Mouse (Mus musculus): Measurements from ENCODE around the gene Btbd2. TPM values are rescaled to one million over a fixed set of nuclear protein-coding genes. Genes with fewer than 3 reads are reported as not detected.

Gene Btbd2
- total and polyA plus RNA-seq, 2 experiments from 2014 or later = 36.7 to 92.2 TPM

DNA sequence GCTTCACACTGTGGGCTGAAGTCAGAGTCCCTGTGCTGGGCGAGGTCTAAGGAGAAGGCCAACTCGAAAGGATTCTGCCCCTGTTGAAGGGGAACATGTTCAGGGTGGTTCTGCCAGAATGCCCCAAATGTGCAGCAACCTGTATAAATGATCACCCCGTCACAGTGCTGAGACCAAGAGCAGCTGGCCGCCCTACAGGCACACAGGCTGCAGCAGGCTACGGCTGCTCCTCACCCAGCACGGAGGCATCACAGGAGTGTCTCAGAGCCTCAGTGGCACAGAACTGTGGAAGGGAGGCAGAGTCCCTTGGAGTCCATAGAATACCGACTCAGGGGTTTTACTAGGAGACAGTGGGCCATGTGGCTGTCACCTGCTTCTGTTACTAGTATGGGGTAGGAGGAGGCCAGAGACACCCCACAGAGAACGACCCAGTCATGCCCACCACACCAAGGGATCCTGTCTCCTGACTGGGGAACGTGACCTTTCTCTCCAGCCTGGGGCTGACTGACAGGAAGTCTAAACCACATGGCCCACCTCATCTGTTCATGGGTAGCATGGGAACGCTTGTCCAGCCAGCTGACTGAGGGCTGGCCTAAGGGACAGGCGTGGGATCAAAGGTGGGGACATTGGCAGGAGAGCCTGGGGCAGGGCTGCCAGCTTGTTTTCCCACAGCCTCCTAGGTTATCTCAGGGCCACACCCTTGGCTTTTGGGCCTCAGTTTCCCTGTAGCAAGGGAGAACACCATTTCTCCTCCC, 15.2 kb upstream of the Btbd2 start:
- H3K36me3 ChIP-seq (replicated peaks; ENCODE audit: control insufficient read depth, insufficient read depth, low read length) = peaks cover 48% of the 10 kb centered on the region
- DNase-seq (ENCODE audit: low spot score) = no peak
- no peak overlapping the region for H3K4me3 ChIP-seq (ENCODE audit: low read depth, low read length)

DNA sequence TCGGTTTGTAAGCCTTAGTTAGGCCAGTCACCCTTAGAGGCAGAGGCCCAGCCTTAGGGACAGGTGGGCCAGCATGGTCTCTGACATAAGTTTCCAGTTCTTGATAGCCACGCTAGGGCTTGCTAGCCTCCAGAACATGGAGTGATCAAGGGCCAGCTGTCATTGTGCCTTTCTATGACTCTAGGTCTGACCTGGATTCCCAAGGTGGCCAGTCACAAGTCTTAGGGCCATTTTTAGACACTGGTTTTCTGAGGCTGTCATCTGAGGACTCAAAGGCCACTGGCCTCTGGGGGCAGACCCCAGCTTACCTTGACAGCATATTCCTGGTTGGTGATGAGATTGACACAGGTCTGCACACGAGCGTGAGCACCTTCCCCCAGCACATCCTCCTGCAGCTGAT, 14.4 kb upstream of the Btbd2 start:
- ATAC-seq (ENCODE audit: insufficient read depth, low read depth) (no peak), DNase-seq (ENCODE audit: low spot score) (no peak)
- H3K27me3 ChIP-seq (ENCODE audit: control insufficient read depth, insufficient read depth, low read length) = no peaks in the 10 kb centered on the region
- WGBS = 73% methylated on average over 4 of the region's 4 CpGs
- H3K4me1 ChIP-seq (ENCODE audit: control insufficient read depth, insufficient read depth) = peaks cover 50% of the 10 kb centered on the region
- TF ChIP-seq EP300 (IDR thresholded peaks at IDR 0.05; ENCODE audit: low read depth) (no peak), CTCF (IDR thresholded peaks at IDR 0.05; ENCODE audit: low read depth) (no peak)
- no peaks in the 10 kb centered on the region for H3K9me3 ChIP-seq (replicated peaks; ENCODE audit: control insufficient read depth, low read length)
- H3K36me3 ChIP-seq (replicated peaks; ENCODE audit: control insufficient read depth, insufficient read depth, low read length) = peaks cover 56% of the 10 kb centered on the region
- H3K4me2 ChIP-seq (ENCODE audit: low read depth, low read length) = no peak overlapping the region
- peak overlapping the region; percentile 26 for H3K9ac ChIP-seq (replicated peaks; ENCODE audit: low read depth, low read length)
- H3K4me3 ChIP-seq (ENCODE audit: low read depth, low read length) = no peak overlapping the region
- no peak overlapping the region for H3K27ac ChIP-seq (ENCODE audit: low read depth)

More for the DNA sequence above, 15.2 kb upstream of the Btbd2 start:
- 79% methylated on average over 11 of the region's 11 CpGs for WGBS
- H3K9me3 ChIP-seq (replicated peaks; ENCODE audit: control insufficient read depth, low read length) = no peaks in the 10 kb centered on the region
- H3K27ac ChIP-seq (ENCODE audit: low read depth) = no peak overlapping the region
- peaks cover 53% of the 10 kb centered on the region for H3K4me1 ChIP-seq (ENCODE audit: control insufficient read depth, insufficient read depth)
- H3K9ac ChIP-seq (replicated peaks; ENCODE audit: low read depth, low read length) = peak overlapping the region; percentile 12; the same call in 1 of the 2 replicates
- no peak overlapping the region for H3K4me2 ChIP-seq (ENCODE audit: low read depth, low read length)
- no peak for ATAC-seq (ENCODE audit: insufficient read depth, low read depth)
- no peaks in the 10 kb centered on the region for H3K27me3 ChIP-seq (ENCODE audit: control insufficient read depth, insufficient read depth, low read length)
- no peak for TF ChIP-seq CTCF (IDR thresholded peaks at IDR 0.05; ENCODE audit: low read depth)
- TF ChIP-seq EP300 (IDR thresholded peaks at IDR 0.05; ENCODE audit: low read depth) = no peak

DNA sequence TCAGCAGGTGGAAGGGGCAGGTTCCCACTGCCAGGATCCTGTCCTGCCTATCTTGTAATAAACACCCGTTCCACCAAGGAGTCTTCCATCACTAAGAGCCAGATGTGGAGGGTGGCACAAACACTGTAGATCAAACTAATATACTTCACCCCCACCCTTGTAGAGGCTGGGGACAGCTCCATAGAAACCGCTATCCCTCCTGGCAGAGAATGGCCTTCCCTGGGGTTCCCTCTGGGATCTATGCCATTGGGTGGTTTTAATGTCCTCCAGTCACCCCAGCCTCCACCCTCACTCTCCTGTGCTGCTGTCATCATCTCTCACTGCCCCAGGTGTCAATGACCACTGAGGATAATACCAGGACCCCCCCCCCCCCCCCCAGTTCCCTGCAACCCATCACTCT, 13.7 kb upstream of the Btbd2 start:
- Histone ChIP-seq H3K27me3 (ENCODE audit: control insufficient read depth, insufficient read depth, low read length) (no peaks in the 10 kb centered on the region), H3K4me3 (ENCODE audit: low read depth, low read length) (no peak overlapping the region), H3K9me3 (replicated peaks; ENCODE audit: control insufficient read depth, low read length) (no peaks in the 10 kb centered on the region), H3K9ac (replicated peaks; ENCODE audit: low read depth, low read length) (no peak overlapping the region), H3K4me2 (ENCODE audit: low read depth, low read length) (no peak overlapping the region), H3K4me1 (ENCODE audit: control insufficient read depth, insufficient read depth) (peaks cover 50% of the 10 kb centered on the region), H3K27ac (ENCODE audit: low read depth) (peak overlapping the region; percentile 51), H3K36me3 (replicated peaks; ENCODE audit: control insufficient read depth, insufficient read depth, low read length) (peaks cover 59% of the 10 kb centered on the region)
- DNase-seq (ENCODE audit: low spot score) = no peak
- TF ChIP-seq CTCF (IDR thresholded peaks at IDR 0.05; ENCODE audit: low read depth) = no peak
- TF ChIP-seq EP300 (IDR thresholded peaks at IDR 0.05; ENCODE audit: low read depth) = no peak; the same call in 1 of the 2 replicates
- ATAC-seq (ENCODE audit: insufficient read depth, low read depth) = no peak
- 88% methylated on average over 2 of the region's 2 CpGs for WGBS

DNA sequence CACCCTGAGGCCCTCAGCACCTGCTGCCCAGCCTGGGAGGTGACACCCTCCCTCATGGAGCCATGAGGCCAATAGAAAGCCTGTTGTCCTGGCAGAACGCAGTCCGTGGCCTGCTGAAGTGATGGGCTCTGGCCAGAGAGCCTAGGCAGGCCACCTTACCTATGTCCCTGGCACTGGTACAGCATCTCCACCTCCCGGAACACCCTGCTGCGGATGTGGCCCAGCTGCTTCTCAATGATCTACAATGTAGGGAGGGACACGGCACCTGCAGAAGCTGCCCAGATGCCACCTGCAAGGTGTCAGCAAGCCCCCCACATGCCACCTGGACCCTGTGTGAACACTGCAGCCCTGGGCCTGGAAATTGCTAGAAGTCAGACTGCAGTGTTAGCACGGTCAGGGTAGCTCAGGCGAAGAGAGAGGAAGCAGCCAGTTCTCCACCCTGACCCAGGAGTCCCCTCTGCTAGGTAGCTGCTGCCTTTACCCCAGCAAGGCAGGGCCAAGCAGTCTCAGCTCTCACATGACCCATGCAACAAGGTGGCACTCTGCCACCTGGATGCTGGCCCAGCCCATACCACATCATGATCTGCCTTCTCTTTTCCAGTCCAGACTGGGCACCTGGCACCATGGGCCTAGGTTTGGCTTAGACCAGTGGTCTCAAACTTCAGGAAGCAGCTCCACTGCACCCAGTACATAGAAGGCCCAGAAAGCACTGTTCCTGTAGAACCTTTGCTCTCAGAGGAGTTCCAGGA, 13.0 kb upstream of the Btbd2 start:
- H3K27ac ChIP-seq (ENCODE audit: low read depth) = peak overlapping the region; percentile 51
- DNase-seq (ENCODE audit: low spot score) (peak; percentile 73), ATAC-seq (ENCODE audit: insufficient read depth, low read depth) (peak; percentile 66)
- peaks cover 59% of the 10 kb centered on the region for H3K36me3 ChIP-seq (replicated peaks; ENCODE audit: control insufficient read depth, insufficient read depth, low read length)
- no peak overlapping the region for H3K9ac ChIP-seq (replicated peaks; ENCODE audit: low read depth, low read length)
- no peak overlapping the region for H3K4me2 ChIP-seq (ENCODE audit: low read depth, low read length)
- H3K4me1 ChIP-seq (ENCODE audit: control insufficient read depth, insufficient read depth) = peaks cover 50% of the 10 kb centered on the region
- WGBS = 76% methylated on average over 7 of the region's 7 CpGs
- H3K9me3 ChIP-seq (replicated peaks; ENCODE audit: control insufficient read depth, low read length) = no peaks in the 10 kb centered on the region
- TF ChIP-seq EP300 (IDR thresholded peaks at IDR 0.05; ENCODE audit: low read depth) (no peak; the same call in 1 of the 2 replicates), CTCF (IDR thresholded peaks at IDR 0.05; ENCODE audit: low read depth) (no peak)
- no peak overlapping the region for H3K4me3 ChIP-seq (ENCODE audit: low read depth, low read length)
- no peaks in the 10 kb centered on the region for H3K27me3 ChIP-seq (ENCODE audit: control insufficient read depth, insufficient read depth, low read length)

DNA sequence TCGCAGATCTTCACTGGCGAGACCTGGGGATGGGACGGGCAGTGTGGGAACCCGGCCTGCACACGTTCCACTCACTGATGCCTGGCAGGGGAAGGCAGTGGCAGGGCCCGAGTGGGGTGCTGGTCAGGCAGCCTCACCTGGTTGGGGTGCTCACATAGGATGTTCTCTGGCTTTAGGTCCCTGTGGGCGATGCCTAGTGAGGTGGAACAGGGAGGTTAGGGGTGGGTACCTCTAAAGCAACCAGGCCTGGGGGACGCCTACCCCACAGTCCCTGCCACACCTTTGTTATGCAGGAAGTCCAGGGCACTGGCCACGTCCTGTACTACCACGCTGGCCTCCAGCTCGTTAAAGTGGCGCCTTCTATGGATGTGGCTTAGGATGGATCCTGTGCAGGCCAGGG, 12.1 kb upstream of the Btbd2 start:
- no peak overlapping the region for H3K9ac ChIP-seq (replicated peaks; ENCODE audit: low read depth, low read length)
- no peaks in the 10 kb centered on the region for H3K9me3 ChIP-seq (replicated peaks; ENCODE audit: control insufficient read depth, low read length)
- ATAC-seq (ENCODE audit: insufficient read depth, low read depth) (no peak), DNase-seq (ENCODE audit: low spot score) (no peak)
- peaks cover 59% of the 10 kb centered on the region for H3K36me3 ChIP-seq (replicated peaks; ENCODE audit: control insufficient read depth, insufficient read depth, low read length)
- H3K4me2 ChIP-seq (ENCODE audit: low read depth, low read length) = no peak overlapping the region
- no peak overlapping the region for H3K27ac ChIP-seq (ENCODE audit: low read depth)
- H3K4me3 ChIP-seq (ENCODE audit: low read depth, low read length) = no peak overlapping the region
- TF ChIP-seq CTCF (IDR thresholded peaks at IDR 0.05; ENCODE audit: low read depth) (no peak), EP300 (IDR thresholded peaks at IDR 0.05; ENCODE audit: low read depth) (no peak)
- WGBS = 86% methylated on average over 12 of the region's 12 CpGs
- H3K4me1 ChIP-seq (ENCODE audit: control insufficient read depth, insufficient read depth) = peaks cover 45% of the 10 kb centered on the region
- no peaks in the 10 kb centered on the region for H3K27me3 ChIP-seq (ENCODE audit: control insufficient read depth, insufficient read depth, low read length)

Data from heart, postnatal 0 days (tissue).